Mouse (Mus musculus): ENCODE measurements at regions not wholly inside any gene's neighbourhood (a gene's known extent, or its start where the extent isn't known, plus 50 kb on each side); places are given as distances from the start of the nearest gene placed in this dataset.
A peak's percentile ranks its signal among the peaks of the same experiment; 100 is the strongest.

DNA sequence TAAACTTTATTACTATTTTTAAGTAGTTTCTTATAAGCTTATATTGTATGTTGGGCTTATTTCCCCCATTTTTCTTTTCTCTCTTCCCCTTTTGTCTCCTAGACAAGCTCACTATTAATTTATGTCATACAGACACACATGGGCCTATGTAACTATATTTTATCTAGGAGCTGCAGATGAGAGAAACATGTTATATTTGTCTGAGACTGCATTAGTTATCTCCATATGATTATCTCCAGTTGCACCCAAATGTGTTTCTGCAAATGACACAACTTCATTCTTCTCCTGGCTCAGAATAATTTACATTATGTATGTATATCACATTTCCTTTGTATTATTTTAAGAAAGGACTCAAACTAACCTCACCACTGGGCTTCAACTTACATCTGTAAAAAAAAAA, 501.3 kb downstream of the Olfm4 start:
- no peak for DNase-seq

DNA sequence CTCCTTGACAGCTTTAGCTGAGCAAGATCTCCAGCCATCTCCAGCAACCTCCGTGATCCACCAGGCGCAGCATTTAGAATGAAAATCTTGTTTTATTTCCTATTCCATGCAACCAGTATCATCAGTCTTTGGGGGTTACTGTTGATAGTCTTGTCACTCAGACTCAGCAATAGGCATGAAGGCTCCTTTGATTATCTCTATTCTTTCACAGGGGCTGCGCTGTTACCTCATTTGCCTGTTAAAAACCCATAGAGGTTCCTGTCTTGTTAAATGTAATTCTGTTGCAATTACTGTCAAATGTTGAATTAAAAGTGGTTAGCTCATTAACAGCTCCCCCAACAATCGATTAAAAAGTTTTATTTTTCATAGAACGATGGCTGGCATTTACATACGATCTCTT, 502.7 kb downstream of the Olfm4 start:
- no peak for DNase-seq

DNA sequence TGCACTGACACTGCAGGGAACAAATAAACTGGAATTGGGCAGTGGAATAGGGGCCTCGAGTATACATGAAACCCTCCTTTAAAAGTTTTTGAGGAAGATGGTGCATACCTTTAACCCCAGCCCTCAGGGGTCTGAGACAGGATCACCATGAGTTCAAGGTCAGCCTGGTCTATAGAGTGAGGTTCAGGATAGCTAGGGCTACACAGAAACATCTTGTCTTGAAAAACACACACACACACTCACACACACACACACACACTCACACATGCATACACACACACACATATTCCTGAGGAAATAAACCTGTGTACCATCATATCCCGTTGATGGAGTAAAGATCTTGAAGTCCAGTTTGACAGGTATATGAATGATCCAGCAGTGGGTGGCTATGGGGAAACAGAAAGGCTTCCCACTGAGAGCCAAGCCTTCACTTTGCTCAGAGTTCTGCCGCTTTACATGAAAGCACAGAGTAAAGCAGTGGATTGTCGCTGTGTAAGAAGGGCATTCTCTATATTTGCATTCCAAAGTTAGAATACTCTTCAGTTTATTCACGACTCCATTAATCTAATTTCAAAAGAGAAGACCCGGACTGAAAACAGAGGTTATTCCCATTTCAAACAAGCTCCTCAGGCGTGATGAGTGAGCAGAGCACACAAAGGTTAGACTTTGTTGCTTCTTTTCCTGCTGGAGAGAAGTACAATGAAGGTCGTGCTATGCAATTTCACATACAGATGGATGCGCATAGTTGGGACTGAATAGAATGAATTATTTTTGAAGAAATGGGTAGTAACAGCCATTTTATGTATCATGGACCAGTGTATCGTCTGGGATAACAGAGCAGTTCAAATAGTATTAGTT, 508.4 kb downstream of the Olfm4 start:
- no peak for DNase-seq

DNA sequence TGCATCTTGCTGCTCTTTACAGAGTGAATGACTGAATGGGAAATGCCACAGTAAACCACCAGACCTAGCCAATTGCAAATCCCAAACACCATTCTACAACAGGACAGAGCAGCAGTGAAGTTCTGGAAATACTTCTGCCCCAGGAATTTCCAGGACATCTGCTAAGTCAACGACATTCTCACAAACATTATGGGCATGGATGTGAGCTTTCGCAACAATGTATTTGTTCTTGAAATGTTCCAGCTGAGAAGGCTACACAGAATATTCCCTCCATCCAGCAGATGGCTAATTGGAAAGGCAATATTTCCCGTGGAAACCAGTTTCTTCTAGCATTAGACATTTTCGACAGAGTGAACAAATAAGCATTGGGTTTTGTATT, 509.0 kb downstream of the Olfm4 start:
- no peak for DNase-seq

DNA sequence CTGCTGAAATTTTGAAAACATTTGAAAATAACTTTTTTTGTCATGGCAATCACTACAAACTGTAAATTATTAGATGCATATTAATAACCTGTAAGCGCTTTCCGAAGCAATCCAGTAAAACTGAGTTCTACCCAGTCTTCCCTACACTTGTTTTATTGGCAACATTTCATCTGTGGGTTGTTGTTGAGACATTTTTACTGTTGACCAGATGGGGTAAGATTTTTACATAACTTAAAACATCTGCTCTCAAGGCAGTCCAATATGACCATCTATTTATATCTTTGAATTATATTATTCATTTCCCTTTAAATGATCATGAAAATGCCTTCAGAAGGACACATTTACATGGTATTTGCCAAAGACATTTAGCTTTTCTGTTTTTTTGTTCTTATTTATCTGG, 520.5 kb downstream of the Olfm4 start:
- no peak for DNase-seq

DNA sequence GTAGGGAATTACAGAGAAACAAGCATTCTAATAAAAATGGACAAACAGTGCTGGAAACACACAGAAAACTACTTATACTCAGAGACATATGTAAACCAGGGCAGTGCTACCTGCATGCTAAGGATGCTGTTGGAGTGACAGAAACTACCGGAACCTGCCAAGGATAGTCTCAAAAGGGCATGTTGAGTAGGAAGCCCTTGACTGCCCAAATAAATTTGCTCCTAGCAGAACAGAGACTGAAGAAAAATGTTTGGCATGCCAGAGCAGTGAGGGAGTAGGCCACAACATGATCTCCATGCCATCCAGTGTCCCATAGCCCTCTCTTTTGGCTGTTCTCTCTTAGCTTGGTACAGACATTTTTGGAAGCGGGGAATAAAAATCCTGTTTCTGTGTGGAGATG, 532.7 kb downstream of the Olfm4 start:
- peak in 1 of 2 experiments; percentile 20 for DNase-seq

DNA sequence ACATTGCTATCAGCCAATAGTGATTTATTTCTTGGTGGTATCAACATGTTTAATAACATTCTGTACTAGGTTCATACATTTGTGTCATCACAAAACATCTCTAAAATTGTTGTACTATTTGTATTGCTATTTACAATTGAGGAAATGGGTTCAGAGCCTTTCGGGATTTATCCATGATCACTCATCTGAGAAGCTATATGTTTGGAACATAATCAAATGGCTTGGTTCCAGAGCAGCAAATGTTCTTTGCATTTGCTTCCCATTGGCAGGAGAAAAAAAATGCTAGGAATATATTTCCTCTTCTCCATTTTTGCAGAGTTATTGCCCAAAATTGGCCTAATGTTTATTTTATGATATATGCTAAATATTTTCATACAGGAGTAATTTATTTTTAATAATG, 537.3 kb downstream of the Olfm4 start:
- peak in 1 of 2 experiments; percentile 34 for DNase-seq

DNA sequence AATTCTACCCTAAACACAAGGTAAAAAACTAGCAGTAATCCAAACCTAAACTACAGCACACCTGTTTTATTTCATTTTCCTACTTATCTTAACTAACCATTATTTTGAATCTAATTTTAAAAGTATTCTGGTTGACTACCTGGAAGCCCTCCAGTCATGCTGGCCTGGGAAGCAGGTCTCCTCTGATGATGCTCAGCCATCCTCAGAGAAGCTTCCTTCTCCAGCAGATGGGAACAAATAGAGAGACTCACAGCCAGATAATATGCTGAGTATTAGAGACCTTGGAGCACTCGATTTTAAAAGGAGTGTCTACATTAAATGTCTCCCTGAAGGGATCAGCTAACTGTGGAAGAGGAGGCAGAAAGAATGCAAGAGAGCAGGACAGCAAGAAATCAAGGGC, 537.8 kb downstream of the Olfm4 start:
- DNase-seq: peak; percentile 31 to 65

DNA sequence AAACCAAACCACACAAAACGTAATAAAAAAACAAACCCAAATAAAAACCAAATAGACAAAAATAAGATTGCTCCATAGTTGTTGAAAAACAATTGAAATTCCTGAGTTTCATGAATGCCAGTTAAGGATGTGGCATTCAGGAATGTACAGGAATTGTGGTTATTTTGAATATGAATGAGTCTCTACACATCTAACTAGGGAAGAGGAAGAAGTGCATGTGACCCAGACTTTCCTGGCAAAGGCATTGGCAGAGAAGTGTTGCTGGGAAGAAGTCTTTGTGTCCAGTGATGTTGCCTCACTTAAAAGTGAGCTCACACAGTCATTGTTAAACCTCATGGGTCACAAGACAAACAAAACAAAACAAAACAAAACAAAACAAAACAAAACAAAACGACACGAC, 538.7 kb downstream of the Olfm4 start:
- DNase-seq: no peak

DNA sequence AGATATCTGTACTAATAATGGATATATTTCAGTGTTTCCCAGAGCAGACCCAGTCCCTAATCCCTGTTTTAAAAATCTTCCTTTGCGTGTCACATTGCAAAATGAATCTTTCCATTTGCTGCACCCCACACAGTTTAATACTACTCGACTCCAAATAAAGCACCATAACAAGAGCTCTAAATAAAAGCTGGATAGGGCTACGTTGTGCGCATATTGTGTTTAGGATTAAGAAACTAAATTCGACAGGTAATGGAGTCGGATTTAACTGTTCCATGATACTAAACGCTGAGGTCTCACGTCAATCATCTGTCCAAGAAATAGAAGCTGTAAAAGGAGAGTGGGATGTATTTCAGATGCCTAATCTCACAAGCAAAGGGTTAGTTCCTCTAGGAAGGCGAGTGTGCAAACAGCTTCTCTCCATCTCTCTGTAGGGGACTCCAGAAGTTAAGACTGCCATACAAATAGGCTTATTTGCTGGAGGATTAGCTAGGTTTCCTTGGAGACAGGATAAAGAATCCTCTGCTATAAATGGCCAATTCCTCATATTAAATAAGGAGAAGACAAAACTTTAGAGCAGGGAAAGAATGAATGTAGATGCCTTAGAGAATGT, 544.6 kb downstream of the Olfm4 start:
- no peak for DNase-seq

DNA sequence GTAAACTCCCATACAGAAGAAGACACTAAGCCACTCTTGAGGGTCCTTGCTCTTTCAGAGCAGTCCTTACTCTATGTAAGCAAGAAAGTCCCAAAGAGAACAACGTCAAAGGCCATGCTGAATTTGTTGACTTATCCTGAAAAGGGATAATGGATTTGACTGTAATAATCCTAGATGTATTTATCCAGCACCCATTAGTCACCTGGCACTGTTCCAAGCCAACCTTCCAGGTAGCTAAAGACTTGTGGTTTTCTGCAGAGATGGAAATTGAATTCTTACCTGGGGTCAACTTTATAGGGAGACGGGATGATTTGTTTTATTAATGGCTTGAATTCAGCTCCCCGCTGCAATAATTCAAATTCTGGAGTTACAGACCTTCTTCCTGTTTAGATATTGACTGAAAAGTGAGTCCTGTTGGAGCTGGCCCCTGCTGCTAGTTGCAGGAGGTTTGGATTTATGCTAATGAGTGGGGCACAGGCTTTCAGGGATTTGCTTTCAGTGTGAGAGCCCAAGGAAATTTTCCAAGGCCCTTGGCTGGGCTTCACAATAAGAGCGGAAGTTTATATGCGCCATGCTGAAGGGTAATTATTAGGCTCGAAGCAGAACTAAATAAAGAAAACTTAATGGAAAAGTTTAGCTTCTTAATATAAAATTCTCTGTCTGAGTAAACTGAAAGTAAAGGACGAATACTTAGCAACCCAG, 552.3 kb downstream of the Olfm4 start:
- DNase-seq: no peak

DNA sequence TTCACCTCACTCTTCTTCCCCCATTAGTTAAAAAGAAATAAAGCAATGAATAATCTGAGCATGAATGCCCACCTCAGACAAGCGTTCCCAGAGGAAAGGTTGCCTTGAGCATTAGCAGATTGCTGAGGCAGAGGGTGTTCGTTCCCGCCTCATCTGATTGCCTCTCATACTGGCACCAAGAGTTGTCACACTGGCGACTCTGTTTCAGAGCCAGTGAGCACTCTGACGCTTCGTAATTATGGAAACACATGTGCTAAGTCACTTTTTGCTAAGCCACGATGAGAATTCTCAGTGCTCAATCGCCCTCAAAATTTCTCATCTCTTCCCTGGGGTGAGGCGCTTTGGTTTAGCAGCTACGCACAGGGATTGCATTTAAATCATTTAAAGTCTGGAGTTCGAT, 576.1 kb downstream of the Olfm4 start:
- DNase-seq: peak; percentile 6 to 10
